Mouse (Mus musculus) kidney, adult 2 months (tissue): ENCODE measurements around the gene 1700001C19Rik.

ENCODE experiments used
- CTCF ChIP-seq: fragments of 200-500 bp; conservative IDR thresholded peaks from 2 replicates; pipeline ENCODE4 v1.5.1; 2011; ENCODE audit warnings: low read depth, mild to moderate bottlenecking, control low read depth, low read length, moderate library complexity, mixed read lengths; ENCODE audit not compliant: insufficient read depth, insufficient read length
- POLR2A ChIP-seq: fragments of 200-500 bp; IDR thresholded peaks from one replicate; pipeline ENCODE4 v1.6.1; 2011; ENCODE audit warnings: low read depth, low read length, control low read depth

- TF ChIP-seq CTCF (0 out of 2 replicates have a peak, but pooled peaks have one; percentile 14), POLR2A (no peak)
Observed at GRCm38 (mm10) chr17:47442271-47442670, 5.1 kb upstream of the 1700001C19Rik start.
